Mouse (Mus musculus): ENCODE data around the gene Ephx1.

- TF ChIP-seq CTCF (IDR thresholded peaks at IDR 0.05; ENCODE audit: low read depth) (no peak), EP300 (optimal IDR thresholded peaks at IDR 0.05) (no peak)
Measured at GRCm38 (mm10) chr1:180979484-180980251, 41.0 kb downstream of the Ephx1 start.
